ENCODE assay signal across 9 mouse cellular contexts in genomic region chr14:60529646-60530347, GRCm38 (mm10).
DNase-seq lines count a peak whose midpoint lies in the region; ATAC-seq lines count a peak whose summit lies in the region.
"Had no signal": no experiment of that assay in that cellular context is flagged by ENCODE, and none has a peak within 500 bp of the region (broad histone marks: within the 10 kb centered on the region; RNA-seq: fewer than 3 reads in every experiment).

No protein-coding gene starts in this region.

- no peak for ATAC-seq in CD4-positive, CD25-positive, alpha-beta regulatory T cell, adult 4 months
- no peak for ATAC-seq in midbrain, embryonic 15.5 days (replicated peaks)
- ATAC-seq in hindbrain, embryonic 11.5 days (ENCODE audit: low FRiP score) = peak; percentile 71
- ATAC-seq in neutrophil, adult 5-6 weeks (ENCODE audit: extremely low read depth, insufficient number of reproducible peaks, low FRiP score, poor library complexity, severe bottlenecking) = peak; percentile 22; the same call in 1 of the 2 replicates
- ATAC-seq: inflammation-experienced regulatory T-cells, adult 6 months had no signal

- H3K27me3 ChIP-seq in midbrain, embryonic 10.5 days (ENCODE audit: low read depth, poor library complexity, severe bottlenecking) = no peaks in the 10 kb centered on the region
- H3K27me3 ChIP-seq in midbrain, embryonic 15.5 days (replicated peaks) = no peaks in the 10 kb centered on the region
- no peaks in the 10 kb centered on the region for H3K27me3 ChIP-seq in hindbrain, embryonic 11.5 days (ENCODE audit: control insufficient read depth, insufficient read depth, low read length)

- no peaks in the 10 kb centered on the region for H3K9me3 ChIP-seq in midbrain, embryonic 10.5 days (replicated peaks)
- H3K9me3 ChIP-seq in midbrain, embryonic 15.5 days = 0 out of 2 replicates have a peak, but pooled peaks cover 4% of the 10 kb centered on the region
- no peaks in the 10 kb centered on the region for H3K9me3 ChIP-seq in hindbrain, embryonic 11.5 days (ENCODE audit: control insufficient read depth, low read length)

- H3K4me2 ChIP-seq in midbrain, embryonic 15.5 days = no peak overlapping the region
- H3K4me2 ChIP-seq in hindbrain, embryonic 11.5 days (replicated peaks; ENCODE audit: low read depth, low read length) = no peak overlapping the region

- DNase-seq in CD4-positive, CD25-positive, alpha-beta regulatory T cell, adult 2 months (ENCODE audit: low read depth, low spot score) = peak; percentile 8
- peak; percentile 28 for DNase-seq in midbrain, embryonic 10.5 days (ENCODE audit: low spot score)
- peak; percentile 36 for DNase-seq in hindbrain, embryonic 11.5 days (ENCODE audit: low spot score)
- no peak for DNase-seq in left cerebral cortex, postnatal 4 days
- no peak for DNase-seq in left cerebral cortex, adult 9 months (ENCODE audit: low spot score in 2 of 2)

- H3K4me3 ChIP-seq in midbrain, embryonic 10.5 days = no peak overlapping the region
- no peak overlapping the region for H3K4me3 ChIP-seq in midbrain, embryonic 15.5 days
- no peak overlapping the region for H3K4me3 ChIP-seq in hindbrain, embryonic 11.5 days (ENCODE audit: low read depth, low read length)

- H3K36me3 ChIP-seq in midbrain, embryonic 10.5 days = peaks cover 6% of the 10 kb centered on the region; the same call in 1 of the 2 replicates
- no peaks in the 10 kb centered on the region for H3K36me3 ChIP-seq in midbrain, embryonic 15.5 days (replicated peaks)
- H3K36me3 ChIP-seq in hindbrain, embryonic 11.5 days (ENCODE audit: control insufficient read depth, insufficient read depth, low read length) = no peaks in the 10 kb centered on the region

- H3K4me1 ChIP-seq in midbrain, embryonic 10.5 days = peaks cover 49% of the 10 kb centered on the region
- H3K4me1 ChIP-seq in midbrain, embryonic 15.5 days = peaks cover 24% of the 10 kb centered on the region
- H3K4me1 ChIP-seq in hindbrain, embryonic 11.5 days (replicated peaks; ENCODE audit: control insufficient read depth, insufficient read depth, low read length) = peaks cover 5% of the 10 kb centered on the region

- H3K9ac ChIP-seq in midbrain, embryonic 15.5 days = no peak overlapping the region
- 0 out of 2 replicates have a peak overlapping the region, but pooled peaks have one; percentile 5 for H3K9ac ChIP-seq in hindbrain, embryonic 11.5 days (ENCODE audit: low read depth, low read length)

- WGBS in midbrain, embryonic 10.5 days = 35% methylated on average over 7 of the region's 7 CpGs
- 38% methylated on average over 7 of the region's 7 CpGs for WGBS in midbrain, embryonic 15.5 days
- 45% methylated on average over 7 of the region's 7 CpGs for WGBS in hindbrain, embryonic 11.5 days

- intact Hi-C loops in left cerebral cortex, postnatal 4 days (cut with DNase I) = no loop called here

- H3K27ac ChIP-seq in midbrain, embryonic 10.5 days (replicated peaks) = peak overlapping the region; percentile 79
- H3K27ac ChIP-seq in midbrain, embryonic 15.5 days = no peak overlapping the region
- no peak overlapping the region for H3K27ac ChIP-seq in hindbrain, embryonic 11.5 days (ENCODE audit: low read depth, low read length)

Comparison
In these comparisons a context has a peak if more than half of its experiments do, and no peak if none do; other contexts are left out.
1. DNase-seq: peak in CD4-positive, CD25-positive, alpha-beta regulatory T cell, adult 2 months (single experiment), midbrain, embryonic 10.5 days (single experiment) and hindbrain, embryonic 11.5 days (single experiment); none in left cerebral cortex, postnatal 4 days (single experiment) and left cerebral cortex, adult 9 months (0 of 2).
2. ATAC-seq: peak in hindbrain, embryonic 11.5 days (single experiment) and neutrophil, adult 5-6 weeks (single experiment); none in CD4-positive, CD25-positive, alpha-beta regulatory T cell, adult 4 months (single experiment) and midbrain, embryonic 15.5 days (single experiment).